Mouse (Mus musculus): ENCODE data around the gene Mib2. TPM values are rescaled to one million over a fixed set of nuclear protein-coding genes. Genes with fewer than 3 reads are reported as not detected.
"Not testable (repeated sequence)": the region's sequence is repeated elsewhere in the genome, so short reads cannot be mapped to it uniquely, and the experiment has no call there.

Mib2 gene
- polyA plus RNA-seq, 1 experiment: 0.71 TPM

DNA sequence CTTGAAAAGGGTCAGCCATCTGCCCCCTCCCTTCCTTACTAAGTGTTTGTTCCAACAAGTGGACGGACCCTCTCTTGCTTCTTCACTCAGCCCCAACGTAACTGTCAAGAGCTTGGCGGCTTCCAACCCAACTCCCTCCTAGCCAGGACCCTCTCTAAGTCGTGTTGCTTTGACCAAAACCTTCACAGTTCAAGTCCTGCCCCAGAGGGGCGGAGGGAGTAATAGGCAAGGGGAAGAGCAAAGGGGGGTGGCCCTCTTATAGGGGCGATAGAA, 14.9 kb downstream of the Mib2 start:
- peaks cover 28% of the 10 kb centered on the region for H3K36me3 ChIP-seq (ENCODE audit: control insufficient read depth)
- no peak overlapping the region for H3K4me3 ChIP-seq (replicated peaks)

GRCm38 (mm10) chr4:155653451-155654182, 15.4 kb downstream of the Mib2 start:
- Histone ChIP-seq H3K27me3 (ENCODE audit: control insufficient read depth) (peaks cover 57% of the 10 kb centered on the region), H3K36me3 (ENCODE audit: control insufficient read depth) (peaks cover 33% of the 10 kb centered on the region), H3K4me3 (replicated peaks) (no peak overlapping the region), H3K9me3 (ENCODE audit: control insufficient read depth, low read length) (peaks cover 11% of the 10 kb centered on the region), H3K4me1 (ENCODE audit: control insufficient read depth) (peaks cover 19% of the 10 kb centered on the region)
- TF ChIP-seq GATA1 (IDR thresholded peaks at IDR 0.05; ENCODE audit: low read length): no peak
- no peak for TF ChIP-seq TAL1 (IDR thresholded peaks at IDR 0.05; ENCODE audit: low read length)

More for the DNA sequence above, 14.9 kb downstream of the Mib2 start:
- H3K27me3 ChIP-seq (ENCODE audit: control insufficient read depth): peaks cover 57% of the 10 kb centered on the region
- H3K9me3 ChIP-seq (ENCODE audit: control insufficient read depth, low read length): peaks cover 11% of the 10 kb centered on the region
- no peak for TF ChIP-seq GATA1 (IDR thresholded peaks at IDR 0.05; ENCODE audit: low read length)
- no peak for TF ChIP-seq TAL1 (IDR thresholded peaks at IDR 0.05; ENCODE audit: low read length)
- H3K4me1 ChIP-seq (ENCODE audit: control insufficient read depth): peaks cover 19% of the 10 kb centered on the region

GRCm38 (mm10) chr4:155653086-155653450, 15.9 kb downstream of the Mib2 start, which contains the start of gene Mmp23:
Gene Mmp23, minus strand, starts transcription at chr4:155653384.
- TF ChIP-seq GATA1 (IDR thresholded peaks at IDR 0.05; ENCODE audit: low read length): no peak
- no peak for TF ChIP-seq TAL1 (IDR thresholded peaks at IDR 0.05; ENCODE audit: low read length)
- peaks cover 57% of the 10 kb centered on the region for H3K27me3 ChIP-seq (ENCODE audit: control insufficient read depth)
- H3K4me3 ChIP-seq (replicated peaks): no peak within 1 kb of the TSS
- peaks cover 19% of the 10 kb centered on the region for H3K4me1 ChIP-seq (ENCODE audit: control insufficient read depth)
- H3K36me3 ChIP-seq (ENCODE audit: control insufficient read depth): peaks cover 39% of the 10 kb centered on the region
- H3K9me3 ChIP-seq (ENCODE audit: control insufficient read depth, low read length): peaks cover 11% of the 10 kb centered on the region

DNA sequence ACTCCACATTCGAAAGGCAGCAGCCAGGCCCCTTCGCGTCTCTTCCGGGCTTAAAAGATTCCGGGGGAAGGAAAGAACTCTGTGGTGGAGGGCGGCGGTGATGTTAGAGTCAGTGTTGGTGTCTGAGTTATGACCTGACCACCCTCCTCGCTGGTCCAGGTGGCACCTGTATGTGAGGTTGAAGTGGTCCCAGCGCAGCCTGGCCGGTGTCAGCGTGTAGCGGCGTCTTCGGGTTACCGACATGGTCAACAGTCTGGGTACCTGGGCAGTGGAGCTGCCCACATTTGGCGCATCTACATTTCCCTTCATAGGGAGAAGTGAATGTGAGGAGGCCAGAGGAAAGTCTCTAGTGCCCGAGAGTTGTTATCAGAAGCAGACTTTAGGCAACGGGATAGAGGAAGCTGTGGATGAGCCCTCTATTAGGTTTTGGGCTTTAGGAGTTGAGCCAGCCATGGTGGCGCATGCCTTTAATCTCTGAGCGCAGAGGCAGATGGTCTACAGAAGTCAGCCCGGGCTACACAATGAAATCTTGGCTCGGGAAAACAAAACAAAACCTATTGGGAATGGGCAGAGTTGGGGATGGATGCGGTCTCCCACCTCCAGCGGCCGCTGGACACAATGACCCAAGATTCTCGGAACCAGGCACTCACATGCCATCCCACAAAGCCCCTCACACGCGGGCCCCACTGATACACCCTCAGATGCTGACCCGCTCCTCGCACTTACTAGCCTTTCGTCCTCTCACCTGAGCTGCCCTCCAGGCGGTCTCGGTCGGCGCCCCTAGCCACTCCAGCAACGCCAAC, 16.5 kb downstream of the Mib2 start:
- Histone ChIP-seq H3K4me3 (replicated peaks) (no peak overlapping the region), H3K4me1 (ENCODE audit: control insufficient read depth) (peaks cover 19% of the 10 kb centered on the region), H3K36me3 (ENCODE audit: control insufficient read depth) (peaks cover 45% of the 10 kb centered on the region), H3K9me3 (ENCODE audit: control insufficient read depth, low read length) (peaks cover 11% of the 10 kb centered on the region), H3K27me3 (ENCODE audit: control insufficient read depth) (peaks cover 57% of the 10 kb centered on the region)
- TF ChIP-seq GATA1 (IDR thresholded peaks at IDR 0.05; ENCODE audit: low read length): no peak
- TF ChIP-seq TAL1 (IDR thresholded peaks at IDR 0.05; ENCODE audit: low read length): no peak

- TF ChIP-seq TAL1 (IDR thresholded peaks at IDR 0.05; ENCODE audit: low read length) (no peak), GATA1 (IDR thresholded peaks at IDR 0.05; ENCODE audit: low read length) (no peak)
- Histone ChIP-seq H3K36me3 (ENCODE audit: control insufficient read depth) (peaks cover 50% of the 10 kb centered on the region), H3K9me3 (ENCODE audit: control insufficient read depth, low read length) (peaks cover 11% of the 10 kb centered on the region), H3K4me1 (ENCODE audit: control insufficient read depth) (peaks cover 19% of the 10 kb centered on the region), H3K27me3 (ENCODE audit: control insufficient read depth) (peaks cover 55% of the 10 kb centered on the region), H3K4me3 (replicated peaks) (no peak overlapping the region)
Measured at GRCm38 (mm10) chr4:155651553-155652269, 17.3 kb downstream of the Mib2 start.

DNA sequence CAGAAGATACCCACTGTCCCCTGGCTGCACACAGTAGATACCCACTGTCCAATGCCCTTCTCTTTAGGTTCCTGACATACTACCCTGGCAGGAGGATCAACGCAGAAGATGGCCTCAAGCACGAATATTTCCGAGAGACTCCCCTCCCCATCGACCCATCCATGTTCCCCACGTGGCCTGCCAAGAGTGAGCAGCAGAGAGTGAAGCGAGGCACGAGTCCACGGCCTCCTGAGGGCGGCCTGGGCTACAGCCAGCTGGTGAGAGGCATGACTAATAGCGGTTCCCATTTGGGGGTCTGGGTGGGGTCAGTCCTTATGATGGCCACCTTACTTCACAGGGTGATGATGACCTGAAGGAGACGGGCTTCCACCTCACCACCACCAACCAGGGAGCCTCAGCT, 19.6 kb downstream of the Mib2 start:
- Histone ChIP-seq H3K27me3 (ENCODE audit: control insufficient read depth) (peaks cover 33% of the 10 kb centered on the region), H3K4me1 (ENCODE audit: control insufficient read depth) (peaks cover 9% of the 10 kb centered on the region), H3K36me3 (ENCODE audit: control insufficient read depth) (peaks cover 66% of the 10 kb centered on the region), H3K4me3 (replicated peaks) (no peak overlapping the region), H3K9me3 (ENCODE audit: control insufficient read depth, low read length) (peaks cover 11% of the 10 kb centered on the region; the same call in 1 of the 2 replicates)
- no peak for TF ChIP-seq GATA1 (IDR thresholded peaks at IDR 0.05; ENCODE audit: low read length)
- TF ChIP-seq TAL1 (IDR thresholded peaks at IDR 0.05; ENCODE audit: low read length): no peak

DNA sequence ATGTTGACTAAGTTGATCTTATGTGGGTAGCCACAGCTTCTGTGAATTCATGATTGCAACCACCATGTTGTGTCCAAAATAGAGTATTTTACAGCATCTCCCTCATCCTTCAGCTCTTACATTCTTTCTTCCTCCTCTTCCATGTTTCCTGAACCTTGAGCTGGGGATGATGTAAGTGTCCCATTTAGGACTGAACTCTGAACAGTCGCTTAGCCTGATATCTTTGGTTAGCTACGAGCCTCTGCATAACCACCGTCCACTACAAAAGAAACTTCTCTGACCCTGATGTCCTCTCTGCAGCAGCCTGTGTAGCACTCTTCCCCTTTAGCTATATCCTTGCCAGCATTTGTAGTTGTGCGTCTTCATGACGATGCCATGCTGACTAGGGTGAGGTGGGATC, 23.3 kb downstream of the Mib2 start:
- Histone ChIP-seq H3K36me3 (ENCODE audit: control insufficient read depth) (peaks cover 89% of the 10 kb centered on the region), H3K27me3 (ENCODE audit: control insufficient read depth) (no peaks in the 10 kb centered on the region), H3K4me1 (ENCODE audit: control insufficient read depth) (no peaks in the 10 kb centered on the region), H3K9me3 (ENCODE audit: control insufficient read depth, low read length) (no peaks in the 10 kb centered on the region), H3K4me3 (replicated peaks) (no peak overlapping the region)
- TF ChIP-seq TAL1 (IDR thresholded peaks at IDR 0.05; ENCODE audit: low read length) (no peak), GATA1 (IDR thresholded peaks at IDR 0.05; ENCODE audit: low read length) (no peak)

DNA sequence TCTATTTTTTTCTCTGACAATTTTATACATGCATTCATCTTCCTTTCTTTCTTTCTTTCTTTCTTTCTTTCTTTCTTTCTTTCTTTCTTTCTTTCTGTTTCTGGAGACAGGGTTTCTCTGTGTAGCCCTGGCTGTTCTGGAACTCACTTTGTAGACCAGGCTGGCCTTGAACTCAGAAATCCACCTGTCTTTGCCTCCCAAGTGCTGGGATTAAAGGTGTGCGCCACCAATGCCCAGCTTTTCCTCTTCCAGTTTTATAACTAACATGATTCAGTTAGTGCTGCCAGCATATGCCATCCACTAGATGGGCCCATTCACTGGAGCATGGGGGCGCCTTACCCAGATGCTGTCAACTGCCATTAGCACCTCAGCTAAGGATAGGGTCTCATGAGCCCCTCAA, 23.7 kb downstream of the Mib2 start, which contains the start of gene Gm10563:
TSS of gene Gm10563 (minus strand) at position 101 of the 400 bp plus-strand sequence.
- not testable (repeated sequence) for H3K4me1 ChIP-seq (ENCODE audit: control insufficient read depth); H3K9me3 ChIP-seq (ENCODE audit: control insufficient read depth, low read length); H3K27me3 ChIP-seq (ENCODE audit: control insufficient read depth); H3K4me3 ChIP-seq (replicated peaks)
- H3K36me3 ChIP-seq (ENCODE audit: control insufficient read depth): peaks cover 89% of the 10 kb centered on the region

GRCm38 (mm10) chr4:155643531-155643930, 25.5 kb downstream of the Mib2 start:
- H3K36me3 ChIP-seq (ENCODE audit: control insufficient read depth): peaks cover 87% of the 10 kb centered on the region
- H3K9me3 ChIP-seq (ENCODE audit: control insufficient read depth, low read length): no peaks in the 10 kb centered on the region
- TF ChIP-seq TAL1 (IDR thresholded peaks at IDR 0.05; ENCODE audit: low read length) (no peak), GATA1 (IDR thresholded peaks at IDR 0.05; ENCODE audit: low read length) (no peak)
- no peaks in the 10 kb centered on the region for H3K4me1 ChIP-seq (ENCODE audit: control insufficient read depth)
- no peaks in the 10 kb centered on the region for H3K27me3 ChIP-seq (ENCODE audit: control insufficient read depth)
- H3K4me3 ChIP-seq (replicated peaks): no peak overlapping the region
